Mouse (Mus musculus) megakaryocyte, embryonic 14.5 days (primary cell): ENCODE results near the gene 2200002D01Rik.

Experiments
- FLI1 ChIP-seq: IDR thresholded peaks from 2 replicates; pipeline ENCODE4 v1.6.1; 2012; ENCODE audit warnings: low read length, inconsistent platforms, mixed read lengths
- GATA1 ChIP-seq: IDR thresholded peaks from 3 replicates; pipeline ENCODE4 v1.6.1; 2012; ENCODE audit warnings: mixed read lengths, low read length, inconsistent platforms, borderline replicate concordance

GRCm38 (mm10) chr7:29270445-29270844, 22.2 kb upstream of the 2200002D01Rik start:
- TF ChIP-seq GATA1 (no peak), FLI1 (no peak)
